Mouse (Mus musculus): ENCODE data around the gene Ints7.

Gene Ints7

DNA sequence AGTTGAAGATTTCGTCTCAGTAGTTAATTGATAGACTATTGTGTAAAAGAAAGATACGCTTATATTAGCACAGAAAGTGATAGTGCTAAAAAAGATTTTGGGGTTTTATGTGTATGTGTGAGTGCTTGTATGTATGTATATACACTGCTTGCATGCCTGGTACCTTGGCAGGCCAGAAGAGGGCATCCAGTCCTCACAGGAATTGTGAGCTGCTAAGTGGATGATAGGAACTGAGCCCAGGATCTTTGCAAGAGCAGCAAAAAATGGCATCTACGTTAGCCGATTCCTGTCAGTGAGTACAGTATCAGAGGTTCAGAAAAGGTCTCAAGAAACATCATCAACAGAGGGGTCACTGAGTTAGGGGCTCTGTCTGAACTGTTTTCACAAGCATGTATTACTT is 9.0 kb downstream of the Ints7 start:
- no peak for DNase-seq (ENCODE audit: low read depth, low spot score)

DNA sequence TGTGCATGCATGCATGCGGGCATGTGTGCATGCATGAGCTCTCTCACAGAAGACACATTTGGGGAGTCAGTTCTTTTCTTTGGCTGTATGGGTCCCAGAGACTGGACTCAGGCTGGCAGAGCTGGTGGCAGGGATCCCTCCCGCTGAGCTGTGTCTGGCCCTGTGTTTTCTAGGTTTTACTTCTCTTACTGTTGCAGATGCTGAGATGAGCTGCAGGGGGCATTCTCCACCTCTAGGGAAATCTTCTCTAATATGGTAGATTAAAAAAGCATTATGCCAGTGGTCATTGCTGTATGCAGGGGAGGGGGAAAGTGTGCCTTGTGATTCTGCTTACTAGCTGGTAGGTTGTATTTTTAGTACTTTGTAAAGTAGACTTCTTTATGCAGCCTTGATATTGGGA is 10.3 kb downstream of the Ints7 start:
- no peak for DNase-seq (ENCODE audit: low read depth, low spot score)

DNA sequence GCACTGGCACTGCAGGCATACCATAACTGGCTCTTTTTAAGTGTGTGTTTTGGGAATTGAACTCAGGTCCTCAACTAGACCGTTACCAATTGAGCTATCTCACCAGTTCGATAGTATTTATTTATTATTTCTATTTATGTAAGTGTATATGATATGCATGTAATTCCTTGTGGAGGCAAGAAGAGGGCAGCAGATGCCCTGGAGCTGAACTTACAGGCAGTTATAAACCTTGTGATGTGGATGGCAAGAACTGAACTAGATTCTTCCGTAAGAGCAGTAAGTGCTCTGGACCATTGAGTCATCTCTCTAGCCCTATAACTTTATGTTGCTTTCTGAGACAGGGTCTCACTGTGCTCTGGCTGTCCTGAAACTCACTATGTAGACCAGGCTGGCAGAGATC is 11.6 kb downstream of the Ints7 start:
- no peak for DNase-seq (ENCODE audit: low read depth, low spot score)

DNA sequence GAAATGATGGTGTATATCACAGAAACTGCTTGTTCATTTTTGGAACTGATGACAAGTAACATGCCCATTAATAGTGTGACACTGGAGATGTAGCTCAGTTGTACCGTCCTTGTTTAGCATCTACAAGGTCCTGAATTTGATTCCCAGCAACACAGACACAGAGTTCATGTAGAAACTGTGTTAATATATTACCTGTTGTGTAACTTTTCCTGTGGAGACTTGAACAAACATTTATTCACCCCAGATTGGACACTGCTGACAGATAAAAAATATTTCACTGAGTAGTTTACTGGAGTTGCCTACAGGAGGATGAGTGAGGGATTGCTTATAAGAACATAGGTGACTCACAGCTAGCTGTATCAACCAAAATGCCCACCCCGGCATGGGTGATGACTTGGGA is 13.3 kb downstream of the Ints7 start:
- DNase-seq (ENCODE audit: low read depth, low spot score) = no peak

DNA sequence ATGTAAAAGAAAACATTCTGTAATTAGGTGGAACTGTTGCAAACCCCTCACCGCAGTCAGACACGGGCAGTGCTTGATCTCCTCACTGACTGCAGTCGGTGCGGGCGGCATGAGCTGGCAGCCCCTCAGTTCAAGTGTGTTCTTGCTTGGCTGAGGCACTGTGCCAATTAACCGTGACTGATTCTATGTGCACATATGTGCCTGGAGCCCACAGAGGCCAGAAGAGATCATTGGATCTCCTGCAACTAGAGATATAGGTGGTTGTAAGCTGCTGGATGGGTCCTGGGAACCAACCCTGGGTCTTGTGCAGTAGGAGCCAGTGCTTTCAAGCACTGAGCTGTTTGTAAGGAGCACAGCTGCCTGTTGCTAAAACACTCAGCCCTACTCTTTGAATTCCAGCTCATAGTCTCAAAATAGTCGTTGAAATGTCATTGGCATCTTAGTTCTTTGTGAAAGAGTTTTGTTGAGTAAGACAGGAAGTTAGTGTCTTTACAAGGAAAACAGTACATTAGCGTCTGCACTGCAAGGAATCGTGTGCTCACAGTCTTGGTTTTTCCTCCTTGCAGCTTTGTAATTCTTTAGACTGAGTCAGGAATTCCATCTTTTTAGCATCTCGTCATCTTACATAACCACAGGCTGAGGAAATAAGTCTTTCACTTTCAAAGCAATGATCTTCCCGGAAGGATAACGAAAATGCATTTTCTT is 16.7 kb downstream of the Ints7 start:
- DNase-seq (ENCODE audit: low read depth, low spot score) = no peak

DNA sequence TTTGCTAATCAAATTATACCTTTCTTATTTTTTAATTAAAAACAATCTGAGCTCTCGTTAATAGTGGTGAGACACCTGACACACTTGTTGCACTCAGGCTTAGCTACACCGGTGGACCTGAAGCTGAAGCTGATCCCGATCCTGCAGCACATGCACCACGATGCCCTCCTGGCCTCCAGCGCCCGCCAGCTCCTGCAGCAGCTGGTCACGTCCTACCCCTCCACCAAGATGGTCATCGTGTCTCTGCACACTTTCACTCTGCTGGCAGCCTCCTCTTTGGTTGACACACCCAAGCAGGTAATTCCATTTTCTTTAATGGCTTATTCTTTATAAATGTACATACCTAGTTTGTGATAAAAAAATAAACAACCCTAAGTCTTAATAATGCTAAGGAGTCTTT is 20.6 kb downstream of the Ints7 start:
- no peak for DNase-seq (ENCODE audit: low read depth, low spot score)

DNA sequence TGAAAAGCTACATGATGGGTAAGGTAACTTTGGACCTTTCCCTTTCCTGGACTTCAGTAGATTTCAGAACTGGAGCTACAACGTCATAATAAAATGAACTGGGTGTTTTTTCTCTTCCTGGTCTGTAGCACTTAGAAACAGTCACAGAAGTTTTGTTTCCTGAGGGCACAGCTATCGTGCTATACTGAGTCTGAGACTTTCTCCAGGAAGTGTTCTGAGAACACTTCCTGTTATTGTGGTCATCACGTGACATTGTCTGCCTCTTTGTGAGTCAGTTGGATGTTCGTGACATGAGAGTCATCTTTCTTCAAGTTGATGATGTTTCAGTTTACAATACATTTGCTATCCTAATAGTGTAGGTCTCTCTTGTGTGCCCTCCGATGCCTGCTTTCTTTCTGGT is 23.8 kb downstream of the Ints7 start:
- peak; percentile 84 for DNase-seq (ENCODE audit: low read depth, low spot score)

DNA sequence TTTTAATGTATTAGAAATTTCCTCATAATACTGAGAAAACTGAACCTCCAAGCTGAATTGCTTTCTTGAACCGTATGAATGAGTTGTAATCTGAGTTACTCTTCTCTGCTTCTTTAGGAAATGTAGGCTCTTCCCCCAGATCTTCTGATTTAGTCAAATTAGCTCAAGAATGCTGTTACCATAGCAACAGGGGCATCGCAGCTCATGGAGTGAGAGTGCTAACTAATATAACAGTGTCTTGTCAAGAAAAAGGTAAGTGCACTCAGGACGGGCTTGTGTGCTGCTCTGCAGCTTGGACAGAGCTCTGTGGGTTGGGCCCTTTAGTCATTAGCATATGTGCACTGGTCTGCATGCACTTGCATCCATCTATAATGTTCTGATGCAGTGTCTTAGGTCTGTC is 29.3 kb downstream of the Ints7 start:
- no peak for DNase-seq (ENCODE audit: low read depth, low spot score)

DNA sequence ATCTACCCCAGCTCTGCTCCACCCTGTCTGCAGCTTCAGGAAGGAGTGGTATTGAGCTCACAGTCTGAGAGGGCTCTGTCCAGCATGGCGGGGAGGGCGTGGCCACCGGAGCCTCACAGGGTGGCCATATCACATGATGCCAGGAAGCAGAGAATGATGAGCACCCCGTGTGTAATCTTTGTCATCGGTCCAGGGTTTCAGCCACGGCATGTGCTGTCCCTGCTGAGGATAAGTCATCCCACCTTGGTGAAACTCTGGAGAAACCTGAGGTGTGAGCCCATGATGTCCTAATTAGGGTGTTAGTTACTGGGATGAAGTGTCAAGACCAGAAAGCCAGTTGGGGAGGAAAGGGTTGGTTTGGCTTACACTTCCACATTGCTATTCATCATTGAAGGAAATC is 33.6 kb downstream of the Ints7 start:
- no peak for DNase-seq (ENCODE audit: low read depth, low spot score)

GRCm38 (mm10) chr1:191609578-191609977 is 34.1 kb downstream of the Ints7 start:
- peak; percentile 24 for DNase-seq (ENCODE audit: low read depth, low spot score)

- DNase-seq (ENCODE audit: low read depth, low spot score) = no peak
These were observed 34.9 kb downstream of the Ints7 start for GRCm38 (mm10) chr1:191610357-191610756.

DNA sequence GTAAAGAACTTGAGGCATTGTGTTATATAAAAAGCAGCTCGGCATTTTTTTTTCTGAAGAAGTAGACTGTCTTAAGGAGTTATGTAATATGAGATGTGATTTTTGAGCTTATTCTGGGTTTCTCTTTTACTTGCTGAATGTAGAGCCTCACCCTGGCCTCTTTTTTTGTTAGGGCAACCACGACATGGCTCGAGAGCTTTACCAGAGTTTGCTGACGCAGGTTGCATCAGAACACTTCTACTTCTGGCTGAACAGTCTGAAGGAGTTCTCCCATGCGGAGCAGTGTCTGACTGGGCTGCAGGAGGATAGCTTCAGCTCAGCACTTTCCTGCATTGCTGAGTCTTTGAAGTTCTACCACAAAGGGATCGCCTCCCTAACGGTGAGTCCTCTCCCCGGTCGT is 36.2 kb downstream of the Ints7 start:
- no peak for DNase-seq (ENCODE audit: low read depth, low spot score)

DNA sequence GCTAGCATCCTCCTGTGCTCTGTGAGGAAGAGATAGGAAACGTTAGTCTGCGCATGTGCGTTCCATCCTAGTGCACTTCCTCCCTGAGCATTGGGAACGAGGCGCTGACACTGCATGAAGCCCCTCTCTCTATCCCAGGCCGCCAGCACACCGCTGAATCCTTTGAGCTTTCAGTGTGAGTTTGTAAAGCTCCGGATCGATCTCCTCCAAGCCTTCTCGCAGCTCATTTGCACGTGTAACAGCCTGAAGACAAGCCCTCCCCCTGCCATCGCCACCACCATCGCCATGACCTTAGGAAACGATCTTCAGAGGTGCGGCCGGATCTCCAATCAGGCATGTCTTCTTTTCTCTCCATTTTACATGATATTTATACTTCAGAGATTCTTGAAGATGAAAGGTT is 37.4 kb downstream of the Ints7 start:
- no peak for DNase-seq (ENCODE audit: low read depth, low spot score)

- DNase-seq (ENCODE audit: low read depth, low spot score) = no peak
These were observed 40.8 kb downstream of the Ints7 start for GRCm38 (mm10) chr1:191616245-191616644.

- no peak for DNase-seq (ENCODE audit: low read depth, low spot score)
These were observed 42.2 kb downstream of the Ints7 start for GRCm38 (mm10) chr1:191617589-191617988.

DNA sequence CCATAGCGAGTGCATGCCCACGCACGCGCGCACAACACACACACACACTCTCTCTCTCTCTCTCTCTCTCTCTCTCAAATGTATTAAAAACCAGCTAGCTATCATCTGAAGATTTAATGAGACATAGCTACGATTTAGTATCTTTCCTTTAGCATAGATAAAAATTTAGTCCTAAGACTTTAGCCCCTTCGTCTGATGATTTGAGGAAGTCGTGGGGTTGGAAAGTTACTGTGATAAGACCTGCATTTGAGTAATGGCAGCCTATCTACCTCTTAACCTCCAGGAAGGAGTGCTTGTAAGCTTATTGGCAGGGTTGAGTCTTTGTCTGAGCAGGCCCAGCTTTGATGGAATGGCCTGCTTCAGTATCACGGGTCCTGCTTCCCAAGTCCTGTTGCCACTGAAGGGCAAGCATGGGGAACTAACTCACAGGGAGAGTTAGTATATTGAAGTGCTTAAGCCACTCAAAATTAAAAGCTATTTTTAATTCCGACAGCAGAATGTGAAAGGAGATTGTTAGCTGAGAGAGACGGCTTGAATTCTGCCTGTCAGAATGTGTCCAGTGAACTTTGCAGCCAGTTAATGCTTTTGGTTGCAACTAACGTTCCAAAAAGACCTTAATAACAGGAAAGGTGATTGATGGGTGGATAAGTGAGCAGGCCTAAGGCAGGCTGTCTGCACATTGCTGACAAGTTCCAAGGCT is 42.8 kb downstream of the Ints7 start:
- DNase-seq (ENCODE audit: low read depth, low spot score) = no peak

GRCm38 (mm10) chr1:191621096-191621495 is 45.7 kb downstream of the Ints7 start:
- DNase-seq (ENCODE audit: low read depth, low spot score) = no peak

GRCm38 (mm10) chr1:191622801-191623200 is 47.4 kb downstream of the Ints7 start:
- no peak for DNase-seq (ENCODE audit: low read depth, low spot score)

DNA sequence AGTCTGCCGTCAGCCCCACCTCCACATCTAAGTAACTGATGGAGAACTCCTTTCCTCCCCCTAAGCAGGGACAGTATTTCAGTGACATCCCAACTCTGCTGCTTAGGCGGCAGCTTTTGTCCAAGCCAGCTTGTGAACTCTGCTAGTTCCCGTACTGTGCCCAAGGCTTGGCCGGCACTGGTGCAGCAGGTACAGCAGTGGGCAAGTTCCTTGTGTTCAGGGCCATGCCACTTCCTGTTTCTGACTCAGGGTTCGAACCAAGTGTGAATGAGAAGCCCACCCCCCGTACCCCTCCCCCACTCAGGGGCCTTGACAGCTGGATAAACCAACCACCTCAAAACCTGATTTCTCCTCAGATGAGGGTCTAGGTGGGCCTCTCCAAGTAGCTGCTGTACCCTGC is 49.1 kb downstream of the Ints7 start:
- no peak for DNase-seq (ENCODE audit: low read depth, low spot score)

DNA sequence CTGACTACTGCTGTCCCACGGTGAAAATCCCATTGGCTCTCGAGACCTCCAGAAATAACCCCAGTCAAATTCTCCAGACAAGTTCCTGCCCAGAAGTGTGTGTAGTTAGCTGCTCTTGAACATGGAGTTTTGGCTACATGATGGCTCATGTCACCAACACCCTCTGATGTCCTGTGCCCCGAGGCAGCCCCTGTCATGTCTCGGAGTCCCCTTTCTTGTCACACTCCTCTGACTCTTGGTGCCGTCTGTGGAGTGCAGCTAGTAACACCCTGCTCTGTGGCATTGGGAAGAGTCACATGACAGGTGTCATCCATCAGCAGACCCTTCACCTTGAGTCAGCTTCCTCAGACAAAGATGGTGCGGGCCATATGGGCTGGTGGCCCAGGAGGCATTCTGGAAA is 49.6 kb downstream of the Ints7 start:
- DNase-seq (ENCODE audit: low read depth, low spot score) = no peak

DNA sequence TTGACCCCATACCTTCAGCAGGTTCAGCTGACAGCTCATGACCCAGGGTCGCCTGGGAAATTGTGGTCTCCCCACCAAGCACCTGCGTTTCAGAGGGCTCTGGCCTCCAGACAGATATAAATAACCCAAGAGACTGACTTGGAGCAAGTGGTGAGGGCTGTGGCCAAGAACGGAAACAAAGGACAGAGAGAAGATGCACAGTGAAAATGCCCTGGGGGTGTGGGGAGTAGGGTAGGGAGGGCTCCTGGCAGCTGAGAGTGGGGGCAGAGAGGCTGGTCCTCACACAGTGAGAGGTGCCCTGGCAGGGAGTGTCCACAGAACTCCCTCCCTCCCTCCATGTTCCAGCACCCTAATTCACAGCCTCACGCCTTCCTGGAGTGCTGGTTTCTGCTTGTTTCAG is 50.2 kb downstream of the Ints7 start:
- no peak for DNase-seq (ENCODE audit: low read depth, low spot score)

DNA sequence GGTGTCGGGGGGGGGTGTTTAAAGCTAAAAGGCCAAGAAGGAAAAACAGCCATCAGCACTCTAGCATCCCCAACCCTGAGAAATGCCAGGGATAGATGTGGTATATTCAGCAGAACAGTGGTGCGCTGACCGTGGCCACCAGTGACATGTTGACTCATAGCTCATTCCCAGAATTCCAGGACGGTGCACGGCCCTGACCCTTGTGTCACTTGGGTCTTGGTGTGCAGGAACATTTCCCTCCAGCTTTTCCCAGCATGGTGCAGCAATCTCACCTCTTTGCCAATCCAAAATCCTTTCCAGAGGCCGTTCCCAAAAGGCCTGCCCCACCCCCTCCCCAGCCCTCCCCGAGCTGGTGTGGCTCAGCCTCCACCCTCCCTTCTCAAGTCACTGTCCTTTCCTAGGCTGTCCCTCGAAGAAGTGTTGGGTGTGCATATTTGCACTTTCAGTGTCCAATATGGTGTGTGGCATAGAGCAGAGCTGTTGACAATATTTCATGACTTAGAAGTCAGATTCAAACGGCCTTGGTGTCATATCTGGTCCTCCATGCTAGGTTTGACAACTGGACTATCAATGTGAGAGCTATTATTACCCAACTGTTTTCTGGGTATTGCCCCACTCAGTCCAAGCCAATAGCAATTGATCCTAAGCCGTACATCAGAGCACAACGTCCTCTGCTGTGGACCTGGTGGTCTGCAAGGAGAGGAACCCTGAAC is 53.2 kb downstream of the Ints7 start:
- DNase-seq (ENCODE audit: low read depth, low spot score) = no peak

- no peak for DNase-seq (ENCODE audit: low read depth, low spot score)
These were observed 53.8 kb downstream of the Ints7 start for GRCm38 (mm10) chr1:191629170-191629636.
